Mouse (Mus musculus) adrenal gland, adult (tissue): Measurements from ENCODE around the gene Mdm2.
"Not testable (repeated sequence)": the region's sequence is repeated elsewhere in the genome, so short reads cannot be mapped to it uniquely, and the experiment has no call there.

Source experiments
- DNase-seq, 2 experiments: peaks; one replicate each; pipeline ENCODE4 v3.0.0; 2022 to 2023; ENCODE audit warnings: low spot score in 1 of 2; ENCODE audit not compliant: inconsistent age in 2 of 2

Mdm2 gene

GRCm38 (mm10) chr10:117710604-117711141 is at the start of gene Mdm2:
Gene Mdm2 (minus strand): TSS chr10:117710758.
- DNase-seq: peak; percentile 95 to 98

GRCm38 (mm10) chr10:117759844-117760630 is 49.5 kb upstream of the Mdm2 start:
- DNase-seq: no peak

- DNase-seq: no peak
Observed at GRCm38 (mm10) chr10:117758749-117759727, 48.5 kb upstream of the Mdm2 start.

GRCm38 (mm10) chr10:117758344-117758743 is 47.8 kb upstream of the Mdm2 start:
- DNase-seq: not testable (repeated sequence)

- no peak for DNase-seq
Observed at GRCm38 (mm10) chr10:117757796-117758342, 47.3 kb upstream of the Mdm2 start.

GRCm38 (mm10) chr10:117757259-117757658 is 46.7 kb upstream of the Mdm2 start:
- DNase-seq: no peak

- no peak for DNase-seq
Observed at GRCm38 (mm10) chr10:117756784-117757183, 46.2 kb upstream of the Mdm2 start.

GRCm38 (mm10) chr10:117755799-117756467 is 45.4 kb upstream of the Mdm2 start:
- no peak for DNase-seq

GRCm38 (mm10) chr10:117755086-117755798 is 44.7 kb upstream of the Mdm2 start:
- DNase-seq: no peak

- DNase-seq: no peak
Observed at GRCm38 (mm10) chr10:117754609-117754940, 44.0 kb upstream of the Mdm2 start.

- DNase-seq: no peak
Observed at GRCm38 (mm10) chr10:117753711-117754608, 43.4 kb upstream of the Mdm2 start.

GRCm38 (mm10) chr10:117752851-117753647 is 42.5 kb upstream of the Mdm2 start:
- no peak for DNase-seq

GRCm38 (mm10) chr10:117752304-117752821 is 41.8 kb upstream of the Mdm2 start:
- DNase-seq: no peak

GRCm38 (mm10) chr10:117751744-117752143 is 41.2 kb upstream of the Mdm2 start:
- no peak for DNase-seq

GRCm38 (mm10) chr10:117751282-117751610 is 40.7 kb upstream of the Mdm2 start:
- no peak for DNase-seq

GRCm38 (mm10) chr10:117750529-117751281 is 40.1 kb upstream of the Mdm2 start:
- no peak for DNase-seq

- DNase-seq: no peak
Observed at GRCm38 (mm10) chr10:117749787-117750343, 39.3 kb upstream of the Mdm2 start.
